Comparison of ENCODE assay signal across 30 mouse cellular contexts in genomic region chr2:115067489-115068163, GRCm38 (mm10).
A peak's percentile ranks its signal among the peaks of the same experiment; 100 is the strongest.
DNase-seq lines count a peak whose midpoint lies in the region; ATAC-seq lines count a peak whose summit lies in the region.
"Had no signal": no experiment of that assay in that cellular context is flagged by ENCODE, and none has a peak within 500 bp of the region (broad histone marks: within the 10 kb centered on the region; RNA-seq: fewer than 3 reads in every experiment).

No protein-coding gene starts in this region.

- H3K36me3 ChIP-seq in heart, embryonic 12.5 days = no peaks in the 10 kb centered on the region
- no peaks in the 10 kb centered on the region for H3K36me3 ChIP-seq in neural tube, embryonic 15.5 days
- no peaks in the 10 kb centered on the region for H3K36me3 ChIP-seq in hindbrain, embryonic 14.5 days (replicated peaks; ENCODE audit: control insufficient read depth, insufficient read depth)
- H3K36me3 ChIP-seq in neural tube, embryonic 14.5 days (ENCODE audit: control insufficient read depth, insufficient read depth, low read length) = no peaks in the 10 kb centered on the region
- no peaks in the 10 kb centered on the region for H3K36me3 ChIP-seq in forebrain, embryonic 11.5 days (ENCODE audit: control insufficient read depth, insufficient read depth, low read length)
- H3K36me3 ChIP-seq: embryonic facial prominence, embryonic 13.5 days; forebrain, embryonic 15.5 days; heart, embryonic 15.5 days; limb, embryonic 13.5 days; liver, embryonic 12.5 days; neural tube, embryonic 12.5 days; stomach, embryonic 15.5 days had no signal

- H3K27me3 ChIP-seq in heart, embryonic 12.5 days (replicated peaks) = no peaks in the 10 kb centered on the region
- no peaks in the 10 kb centered on the region for H3K27me3 ChIP-seq in neural tube, embryonic 15.5 days (replicated peaks)
- H3K27me3 ChIP-seq in hindbrain, embryonic 14.5 days (ENCODE audit: control insufficient read depth, insufficient read depth, low read length) = no peaks in the 10 kb centered on the region
- H3K27me3 ChIP-seq in neural tube, embryonic 14.5 days (ENCODE audit: control insufficient read depth, insufficient read depth, low read length) = no peaks in the 10 kb centered on the region
- H3K27me3 ChIP-seq in forebrain, embryonic 11.5 days (ENCODE audit: control insufficient read depth, insufficient read depth, low read length) = no peaks in the 10 kb centered on the region
- H3K27me3 ChIP-seq: embryonic facial prominence, embryonic 13.5 days; forebrain, embryonic 15.5 days; heart, embryonic 15.5 days; liver, embryonic 12.5 days; neural tube, embryonic 12.5 days; stomach, embryonic 15.5 days had no signal

- 71% methylated on average over 8 of the region's 8 CpGs for WGBS in heart, embryonic 12.5 days
- 41% methylated on average over 8 of the region's 8 CpGs for WGBS in neural tube, embryonic 15.5 days
- WGBS in hindbrain, embryonic 14.5 days = 41% methylated on average over 8 of the region's 8 CpGs
- 40% methylated on average over 8 of the region's 8 CpGs for WGBS in neural tube, embryonic 14.5 days
- 86% methylated on average over 8 of the region's 8 CpGs for WGBS in forebrain, embryonic 11.5 days

- H3K9me3 ChIP-seq in heart, embryonic 12.5 days (replicated peaks) = no peaks in the 10 kb centered on the region
- H3K9me3 ChIP-seq in neural tube, embryonic 15.5 days (replicated peaks) = no peaks in the 10 kb centered on the region
- H3K9me3 ChIP-seq in hindbrain, embryonic 14.5 days (ENCODE audit: control insufficient read depth, low read length) = no peaks in the 10 kb centered on the region
- H3K9me3 ChIP-seq in neural tube, embryonic 14.5 days (ENCODE audit: control insufficient read depth, low read length) = no peaks in the 10 kb centered on the region
- H3K9me3 ChIP-seq in forebrain, embryonic 11.5 days (ENCODE audit: control insufficient read depth, low read length) = no peaks in the 10 kb centered on the region
- H3K9me3 ChIP-seq: embryonic facial prominence, embryonic 13.5 days; forebrain, embryonic 15.5 days; heart, embryonic 15.5 days; limb, embryonic 13.5 days; liver, embryonic 12.5 days; neural tube, embryonic 12.5 days; stomach, embryonic 15.5 days had no signal

- H3K4me1 ChIP-seq in heart, embryonic 12.5 days (replicated peaks) = no peaks in the 10 kb centered on the region
- H3K4me1 ChIP-seq in neural tube, embryonic 15.5 days = 0 out of 2 replicates have a peak, but pooled peaks cover 4% of the 10 kb centered on the region
- 0 out of 2 replicates have a peak, but pooled peaks cover 4% of the 10 kb centered on the region for H3K4me1 ChIP-seq in hindbrain, embryonic 14.5 days (replicated peaks; ENCODE audit: control insufficient read depth, insufficient read depth, low read length)
- no peaks in the 10 kb centered on the region for H3K4me1 ChIP-seq in neural tube, embryonic 14.5 days (ENCODE audit: control insufficient read depth, insufficient read depth, low read length)
- H3K4me1 ChIP-seq in forebrain, embryonic 11.5 days (replicated peaks; ENCODE audit: control insufficient read depth, insufficient read depth, low read length) = no peaks in the 10 kb centered on the region
- H3K4me1 ChIP-seq: embryonic facial prominence, embryonic 13.5 days; heart, embryonic 15.5 days; liver, embryonic 12.5 days; stomach, embryonic 15.5 days had no signal

- peak; percentile 17 for DNase-seq in heart, adult 11 months
- DNase-seq in neural tube, embryonic 10.5 days (ENCODE audit: extremely low spot score, low spot score) = peak; percentile 18
- peak; percentile 54 for DNase-seq in hindbrain, embryonic 14.5 days (ENCODE audit: low spot score)
- no peak for DNase-seq in forebrain, embryonic 11.5 days (ENCODE audit: low spot score)
- DNase-seq: adrenal gland, postnatal 25 days; cerebellum, adult 9-10 months; gastrocnemius, postnatal 10 days; heart, adult 2 months; heart, postnatal 36 days; kidney, postnatal 10 days; layer of hippocampus, postnatal 36 days; lung, adult 18-20 months; lung, postnatal 10 days; right cerebral cortex, adult 18-20 months; thymus, postnatal 25 days had no signal

- no peak for ATAC-seq in heart, embryonic 12.5 days (ENCODE audit: insufficient number of reproducible peaks, low FRiP score)
- no peak for ATAC-seq in neural tube, embryonic 15.5 days (ENCODE audit: low FRiP score)
- peak; percentile 43; the same call in 1 of the 2 replicates for ATAC-seq in hindbrain, embryonic 14.5 days (ENCODE audit: low FRiP score)
- ATAC-seq in neural tube, embryonic 14.5 days (ENCODE audit: low read depth) = peak; percentile 34; the same call in 1 of the 2 replicates
- ATAC-seq in granulocyte monocyte progenitor cell, adult 5-6 weeks (replicated peaks; ENCODE audit: poor library complexity, severe bottlenecking) = no peak
- ATAC-seq in forebrain, embryonic 11.5 days (replicated peaks; ENCODE audit: low FRiP score) = no peak
- ATAC-seq: activated CD4-positive, CD25-positive, alpha-beta regulatory T cell, adult 4 months; forebrain, embryonic 15.5 days; liver, embryonic 12.5 days had no signal

- H3K9ac ChIP-seq in heart, embryonic 12.5 days = no peak overlapping the region
- no peak overlapping the region for H3K9ac ChIP-seq in neural tube, embryonic 15.5 days (replicated peaks)
- H3K9ac ChIP-seq in hindbrain, embryonic 14.5 days = no peak overlapping the region
- H3K9ac ChIP-seq in neural tube, embryonic 14.5 days (replicated peaks; ENCODE audit: low read depth, low read length) = no peak overlapping the region
- H3K9ac ChIP-seq in forebrain, embryonic 11.5 days (ENCODE audit: low read length) = no peak overlapping the region
- H3K9ac ChIP-seq: embryonic facial prominence, embryonic 13.5 days; forebrain, embryonic 15.5 days; heart, embryonic 15.5 days; limb, embryonic 13.5 days; liver, embryonic 12.5 days; neural tube, embryonic 12.5 days; stomach, embryonic 15.5 days had no signal

- no peak overlapping the region for H3K4me2 ChIP-seq in heart, embryonic 12.5 days
- H3K4me2 ChIP-seq in neural tube, embryonic 15.5 days = no peak overlapping the region
- H3K4me2 ChIP-seq in hindbrain, embryonic 14.5 days (replicated peaks) = no peak overlapping the region
- H3K4me2 ChIP-seq in neural tube, embryonic 14.5 days (ENCODE audit: low read depth, low read length) = no peak overlapping the region
- no peak overlapping the region for H3K4me2 ChIP-seq in forebrain, embryonic 11.5 days (ENCODE audit: low read depth, low read length, severe bottlenecking)
- H3K4me2 ChIP-seq: embryonic facial prominence, embryonic 13.5 days; forebrain, embryonic 15.5 days; heart, embryonic 15.5 days; limb, embryonic 13.5 days; liver, embryonic 12.5 days; midbrain, embryonic 11.5 days; neural tube, embryonic 12.5 days; stomach, embryonic 15.5 days had no signal

- no peak overlapping the region for H3K4me3 ChIP-seq in heart, embryonic 12.5 days
- no peak overlapping the region for H3K4me3 ChIP-seq in neural tube, embryonic 15.5 days (replicated peaks)
- H3K4me3 ChIP-seq in hindbrain, embryonic 14.5 days (replicated peaks; ENCODE audit: low read length) = no peak overlapping the region
- H3K4me3 ChIP-seq in neural tube, embryonic 14.5 days (ENCODE audit: low read depth, low read length) = no peak overlapping the region
- H3K4me3 ChIP-seq in forebrain, embryonic 11.5 days (ENCODE audit: low read depth, low read length) = no peak overlapping the region
- H3K4me3 ChIP-seq: embryonic facial prominence, embryonic 13.5 days; erythroblast, embryonic 14.5 days; forebrain, embryonic 15.5 days; heart, adult 2 months; heart, embryonic 15.5 days; layer of hippocampus, adult 2 months; limb, embryonic 13.5 days; liver, embryonic 12.5 days; neural tube, embryonic 12.5 days; stomach, embryonic 15.5 days had no signal

- no peak overlapping the region for H3K27ac ChIP-seq in heart, embryonic 12.5 days (ENCODE audit: poor library complexity, severe bottlenecking)
- no peak overlapping the region for H3K27ac ChIP-seq in neural tube, embryonic 15.5 days (replicated peaks)
- H3K27ac ChIP-seq in hindbrain, embryonic 14.5 days = no peak overlapping the region
- no peak overlapping the region for H3K27ac ChIP-seq in neural tube, embryonic 14.5 days (ENCODE audit: low read depth, low read length)
- H3K27ac ChIP-seq in forebrain, embryonic 11.5 days (ENCODE audit: low read depth, low read length) = no peak overlapping the region
- H3K27ac ChIP-seq: embryonic facial prominence, embryonic 13.5 days; forebrain, embryonic 15.5 days; heart, adult 2 months; heart, embryonic 15.5 days; layer of hippocampus, adult 2 months; limb, embryonic 13.5 days; liver, embryonic 12.5 days; neural tube, embryonic 12.5 days; stomach, embryonic 15.5 days had no signal

Comparison
In these comparisons a context has a peak if more than half of its experiments do, and no peak if none do; other contexts are left out.
1. ATAC-seq: peak in hindbrain, embryonic 14.5 days (single experiment) and neural tube, embryonic 14.5 days (single experiment); none in heart, embryonic 12.5 days (single experiment), neural tube, embryonic 15.5 days (single experiment), granulocyte monocyte progenitor cell, adult 5-6 weeks (single experiment) and forebrain, embryonic 11.5 days (single experiment).